Mouse (Mus musculus) inflammation-experienced regulatory T-cells, adult 16 weeks (primary cell): ENCODE data around the gene Anln. TPM values are rescaled to one million over a fixed set of nuclear protein-coding genes. Genes with fewer than 3 reads are reported as not detected.

ENCODE experiments used
- polyA plus RNA-seq: library from polyadenylated mRNA; unstranded; fragments of 100-300 nt; shearing (Covaris generic); gene quantifications from one replicate; pipeline ENCODE4 v1.2.1, GENCODE M21; 2017

Anln gene
- 1.5 TPM for polyA plus RNA-seq

DNA sequence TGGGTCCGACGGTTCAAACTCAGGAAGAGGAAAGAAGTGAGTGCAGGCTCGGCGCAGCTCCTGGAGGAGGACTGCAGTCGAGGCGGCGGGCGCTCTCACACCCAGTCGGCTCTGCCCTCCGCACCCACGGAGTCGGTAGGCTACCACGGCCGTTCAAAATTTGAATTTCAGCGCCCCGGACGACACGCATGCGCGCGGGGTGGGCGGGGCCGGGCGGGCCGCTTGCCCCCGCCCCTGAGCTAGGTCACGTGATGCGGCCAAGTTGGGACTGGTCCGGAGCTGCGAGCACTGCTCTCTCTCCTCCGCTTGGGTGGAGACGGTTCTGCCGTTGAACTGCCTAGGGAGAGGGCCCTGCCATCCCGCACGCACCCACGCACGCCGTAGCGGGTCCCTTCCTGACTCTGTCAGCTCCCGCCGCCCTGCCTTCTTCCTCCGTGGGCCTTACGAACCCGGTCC lies at the start of gene Anln:
Gene Anln, minus strand, starts transcription at position 168 of the 456 bp plus-strand sequence.

DNA sequence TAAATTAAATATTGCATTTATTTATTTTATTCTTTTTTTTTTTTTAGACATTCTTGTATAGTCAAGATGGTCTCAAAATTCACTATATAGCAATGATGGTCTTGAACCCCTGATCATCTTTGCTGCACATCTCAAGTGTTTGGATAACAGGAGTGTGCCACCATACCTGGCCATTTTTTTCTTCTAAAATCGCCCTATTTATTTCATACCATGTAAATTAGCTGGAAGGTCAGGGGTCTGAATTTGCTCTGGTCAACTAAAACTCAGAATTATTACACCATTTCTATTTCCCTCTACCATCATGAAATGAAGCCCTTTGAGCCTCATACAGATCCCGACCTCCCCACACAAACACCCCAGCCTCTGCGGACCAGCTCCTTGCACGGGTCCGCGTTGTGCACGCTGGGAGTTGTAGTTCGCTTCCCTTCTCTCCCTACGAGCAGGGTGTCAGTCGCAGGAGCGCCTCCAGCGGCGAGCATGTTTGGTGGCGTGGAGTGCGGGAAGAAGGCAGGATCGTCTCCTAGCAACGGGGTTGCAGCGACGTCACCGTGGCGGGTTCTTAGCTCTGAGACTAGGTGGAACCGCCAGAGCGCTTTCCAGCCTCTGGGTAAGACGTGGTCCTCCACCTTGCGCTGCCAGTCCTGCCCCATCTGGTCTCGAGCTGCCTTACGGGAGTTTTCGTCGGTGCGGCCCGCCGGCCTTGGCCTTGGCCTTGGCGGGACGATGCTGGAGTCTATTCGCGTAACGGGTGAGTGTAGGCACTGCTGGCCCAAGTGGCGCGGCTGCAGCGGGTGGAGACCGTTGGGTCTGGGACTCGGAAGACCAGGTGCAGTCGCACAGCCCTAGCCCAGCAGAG lies 22.2 kb upstream of the Anln start, which contains the start of gene 9530077C05Rik:
Gene 9530077C05Rik, plus strand, starts transcription at position 512 of the 856 bp plus-strand sequence.

GRCm38 (mm10) chr9:22307156-22307919 lies 81.7 kb downstream of the Anln start, which contains the start of gene Zfp810:
Zfp810 (minus strand) TSS chr9:22307648.

Other genes with a start within 250 kb of the Anln start
- gene Pigyl, start 232.3 kb downstream of the Anln start, polyA plus RNA-seq, result 45.4 TPM
- gene Zfp872, start 201.1 kb downstream of the Anln start, polyA plus RNA-seq, result not detected
- 55.7 TPM for gene Zfp809, start 163.5 kb downstream of the Anln start, polyA plus RNA-seq
- gene Zfp599, start 129.3 kb downstream of the Anln start, polyA plus RNA-seq, result 7.4 TPM
- 18.0 TPM for gene Zfp810, start 81.5 kb downstream of the Anln start, polyA plus RNA-seq
- gene 9530077C05Rik, start 22.3 kb upstream of the Anln start, polyA plus RNA-seq, result 1.0 TPM
- not detected for gene Gm17545, start 65.1 kb upstream of the Anln start, polyA plus RNA-seq
- gene Rp9, start 80.6 kb upstream of the Anln start, polyA plus RNA-seq, result 33.3 TPM
- 19.1 TPM for gene Bbs9, start 86.5 kb upstream of the Anln start, polyA plus RNA-seq